Mouse (Mus musculus) liver, postnatal 0 days (tissue): Measurements from ENCODE around the gene Kif17.

Experiments
- CTCF ChIP-seq: sonication (generic); IDR thresholded peaks from 2 replicates; pipeline ENCODE4 v1.5.1; 2016; ENCODE audit warnings: antibody characterized with exemption, low read depth
- EP300 ChIP-seq: IDR thresholded peaks from 2 replicates; pipeline ENCODE4 v1.6.1; 2016; ENCODE audit warnings: antibody characterized with exemption, low read depth, mild to moderate bottlenecking

DNA sequence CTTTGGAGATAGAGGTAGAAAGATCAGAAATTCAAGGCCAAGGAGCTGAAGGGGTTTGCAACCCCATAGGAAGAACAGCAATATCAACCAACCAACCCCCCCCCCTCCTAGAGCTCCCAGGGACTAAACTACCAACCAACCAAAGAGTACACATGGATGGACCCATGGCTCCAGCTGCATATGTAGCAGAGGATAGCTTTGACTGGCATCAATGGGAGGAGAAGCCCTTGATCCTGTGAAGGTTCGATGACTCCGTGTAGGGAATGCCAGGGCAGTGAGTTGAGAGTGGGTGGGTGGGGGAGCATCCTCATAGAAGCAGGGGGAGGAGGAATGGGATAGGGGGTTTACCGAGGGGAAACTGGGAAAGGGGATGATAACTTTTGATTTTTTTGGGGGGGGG is 74.2 kb downstream of the Kif17 start:
- no peak for TF ChIP-seq CTCF
- no peak for TF ChIP-seq EP300
